Mouse (Mus musculus) B cell, adult 67 days (primary cell): ENCODE results near the gene Haspin. TPM values are rescaled to one million over a fixed set of nuclear protein-coding genes. Genes with fewer than 3 reads are reported as not detected.

Experiments used
- total RNA-seq, 2 experiments: library from RNA; stranded (reverse); gene quantifications; 4 replicates each; pipeline ENCODE4 v1.2.4; 2023

Gene Haspin
- 1 to 10 TPM; 3.4 to 4.6 TPM for total RNA-seq

GRCm38 (mm10) chr11:73137591-73138501 is at the start of gene Haspin:
Haspin (minus strand) TSS chr11:73138294.

GRCm38 (mm10) chr11:73176608-73177508 is 38.8 kb upstream of the Haspin start, which contains the start of the genes Emc6 and Tax1bp3:
Emc6 (minus strand) TSS chr11:73177037.
Tax1bp3 (plus strand) TSS chr11:73177083.

GRCm38 (mm10) chr11:73159957-73160810 is 22.1 kb upstream of the Haspin start, which contains the start of gene P2rx5:
P2rx5 (plus strand) TSS chr11:73160421.

GRCm38 (mm10) chr11:73090283-73090682 is 47.8 kb downstream of the Haspin start, which contains the start of gene Itgae:
Itgae (plus strand) TSS chr11:73090583.

Other genes with a start within 250 kb of the Haspin start
- gene Atp2a3, start 177.1 kb downstream of the Haspin start, total RNA-seq: 100 to 1,000 TPM; 568 to 586 TPM
- 1 to 10 TPM; 2.7 to 3.0 TPM for gene P2rx1, start 139.2 kb downstream of the Haspin start, total RNA-seq
- 1 to 10 TPM; 2.7 to 3.0 TPM for gene Camkk1, start 119.3 kb downstream of the Haspin start, total RNA-seq
- 10 to 100 TPM; 21.1 to 22.5 TPM for gene Ncbp3, start 90.5 kb downstream of the Haspin start, total RNA-seq
- under 1 TPM; 0.15 to 0.32 TPM for gene Itgae, start 47.7 kb downstream of the Haspin start, total RNA-seq
- not detected for gene P2rx5, start 22.1 kb upstream of the Haspin start, total RNA-seq
- gene Emc6, start 38.7 kb upstream of the Haspin start, total RNA-seq: 10 to 100 TPM; 42.3 to 46.3 TPM
- 1 to 10 TPM; 6.8 to 7.4 TPM for gene Tax1bp3, start 38.8 kb upstream of the Haspin start, total RNA-seq
- gene Ctns, start 60.7 kb upstream of the Haspin start, total RNA-seq: 10 to 100 TPM; 22.2 to 25.9 TPM
- 1 to 10 TPM; 2.9 to 3.6 TPM for gene Shpk, start 61.2 kb upstream of the Haspin start, total RNA-seq
- gene Trpv1, start 96.0 kb upstream of the Haspin start, total RNA-seq: under 1 TPM in 1 of 2 experiments, not detected in 1; 0.21 TPM
- not detected for gene Trpv3, start 129.1 kb upstream of the Haspin start, total RNA-seq
- not detected for gene Aspa, start 191.3 kb upstream of the Haspin start, total RNA-seq
- not detected for gene Gm49340, start 191.4 kb upstream of the Haspin start, total RNA-seq
- not detected for gene Spata22, start 191.4 kb upstream of the Haspin start, total RNA-seq
- gene Olfr20, start 212.5 kb upstream of the Haspin start, total RNA-seq: not detected
- gene Olfr376, start 233.0 kb upstream of the Haspin start, total RNA-seq: not detected